Mouse (Mus musculus) thymus, postnatal 25 days (tissue): ENCODE data around the gene Gpd1.
"Not testable (repeated sequence)": the region's sequence is repeated elsewhere in the genome, so short reads cannot be mapped to it uniquely, and the experiment has no call there.

Experiments used
- DNase-seq: peaks from one replicate; pipeline ENCODE4 v3.0.0; 2022

Gene Gpd1

GRCm38 (mm10) chr15:99723120-99723514 lies 5.8 kb downstream of the Gpd1 start:
- no peak for DNase-seq

GRCm38 (mm10) chr15:99723515-99724291 lies 6.4 kb downstream of the Gpd1 start:
- no peak for DNase-seq

GRCm38 (mm10) chr15:99724292-99725021 lies 7.1 kb downstream of the Gpd1 start:
- peak; percentile 59 for DNase-seq

GRCm38 (mm10) chr15:99725341-99726155 lies 8.2 kb downstream of the Gpd1 start, which contains the start of gene Cox14:
Cox14 (plus strand) TSS chr15:99725618.
- peak; percentile 92 for DNase-seq

- DNase-seq: no peak
Observed at GRCm38 (mm10) chr15:99726549-99726948, 9.2 kb downstream of the Gpd1 start.

- not testable (repeated sequence) for DNase-seq
Observed at GRCm38 (mm10) chr15:99727039-99727438, 9.7 kb downstream of the Gpd1 start.

GRCm38 (mm10) chr15:99727525-99727924 lies 10.2 kb downstream of the Gpd1 start:
- DNase-seq: no peak

GRCm38 (mm10) chr15:99728211-99728610 lies 10.9 kb downstream of the Gpd1 start:
- DNase-seq: no peak

GRCm38 (mm10) chr15:99729056-99729783 lies 11.9 kb downstream of the Gpd1 start:
- DNase-seq: no peak

- no peak for DNase-seq
Observed at GRCm38 (mm10) chr15:99731167-99731566, 13.9 kb downstream of the Gpd1 start.

- DNase-seq: no peak
Observed at GRCm38 (mm10) chr15:99731678-99732077, 14.4 kb downstream of the Gpd1 start.

- DNase-seq: no peak
Observed at GRCm38 (mm10) chr15:99733186-99733585, 15.9 kb downstream of the Gpd1 start.

- peak; percentile 100 for DNase-seq
Observed at GRCm38 (mm10) chr15:99735631-99736030, 18.3 kb downstream of the Gpd1 start.

- no peak for DNase-seq
Observed at GRCm38 (mm10) chr15:99736675-99737074, 19.4 kb downstream of the Gpd1 start.

- no peak for DNase-seq
Observed at GRCm38 (mm10) chr15:99740229-99740628, 22.9 kb downstream of the Gpd1 start.

GRCm38 (mm10) chr15:99754204-99754603 lies 36.9 kb downstream of the Gpd1 start:
- no peak for DNase-seq

GRCm38 (mm10) chr15:99767467-99767866 lies 50.2 kb downstream of the Gpd1 start:
- DNase-seq: no peak

- DNase-seq: no peak
Observed at GRCm38 (mm10) chr15:99768761-99769160, 51.4 kb downstream of the Gpd1 start.

GRCm38 (mm10) chr15:99771004-99771500 lies 53.7 kb downstream of the Gpd1 start:
- no peak for DNase-seq

GRCm38 (mm10) chr15:99771601-99772276 lies 54.4 kb downstream of the Gpd1 start:
- DNase-seq: no peak

GRCm38 (mm10) chr15:99772277-99772880 lies 55.1 kb downstream of the Gpd1 start:
- DNase-seq: peak; percentile 90

GRCm38 (mm10) chr15:99772881-99772924 lies 55.4 kb downstream of the Gpd1 start, which contains the start of gene Cers5:
Cers5 (minus strand) TSS chr15:99772885.
- not testable (repeated sequence) for DNase-seq
